Mouse (Mus musculus): ENCODE results near the gene Cenpp.

Cenpp gene

DNA sequence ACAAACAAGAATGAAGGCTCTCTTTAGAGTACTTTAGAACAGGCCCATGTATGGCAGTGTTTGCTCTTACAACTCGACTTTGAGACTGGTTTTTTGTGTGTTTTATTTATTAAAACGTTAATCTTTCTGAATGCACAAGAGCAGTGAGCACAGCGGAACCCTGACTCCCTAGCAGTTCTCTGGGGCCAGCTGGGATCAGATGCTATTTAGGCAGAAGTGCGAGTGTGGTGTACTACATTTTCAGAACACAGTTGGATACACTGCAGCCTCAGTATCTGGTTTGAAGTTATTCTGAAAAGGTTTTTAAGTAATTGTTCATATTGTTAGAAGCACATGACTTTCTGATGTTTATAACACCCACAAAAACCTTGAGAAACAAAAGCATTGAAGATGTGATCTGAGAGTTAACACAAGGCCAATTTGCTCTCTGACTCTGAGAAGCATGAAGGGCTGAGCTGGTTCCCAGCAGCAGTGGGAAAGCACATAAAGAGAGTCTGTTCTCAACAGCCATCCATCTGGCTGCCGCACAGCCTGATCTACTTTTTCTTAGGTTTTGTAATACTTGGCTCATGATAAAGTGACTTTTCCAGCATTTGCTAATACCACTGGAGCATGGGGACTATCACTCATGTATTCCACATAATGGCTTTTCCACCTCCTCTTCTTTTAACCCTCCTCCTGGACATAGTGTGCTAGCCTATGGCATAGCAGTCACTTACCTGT, 191.7 kb downstream of the Cenpp start:
- no peak for DNase-seq (ENCODE audit: low spot score in 2 of 2)

DNA sequence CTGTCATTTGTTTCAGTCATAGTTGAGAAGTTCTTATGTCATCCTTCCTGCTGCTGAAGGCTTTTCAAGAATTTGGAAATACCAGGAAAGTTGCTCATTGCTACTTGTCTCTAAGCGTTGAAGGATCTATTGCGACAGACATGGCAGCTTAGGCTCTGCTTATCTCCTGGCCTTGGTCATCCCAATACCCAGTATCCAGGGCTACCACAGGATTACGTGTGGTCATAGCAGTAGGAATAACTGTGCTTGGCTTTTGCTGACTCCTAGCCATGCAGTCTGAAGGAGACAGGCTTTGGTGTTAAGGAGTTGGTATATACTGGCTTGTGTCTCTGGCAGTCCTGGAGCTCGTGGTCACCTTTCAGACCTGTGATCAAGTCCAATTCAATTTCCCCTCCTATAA, 192.3 kb downstream of the Cenpp start:
- DNase-seq (ENCODE audit: low spot score in 2 of 2): no peak

DNA sequence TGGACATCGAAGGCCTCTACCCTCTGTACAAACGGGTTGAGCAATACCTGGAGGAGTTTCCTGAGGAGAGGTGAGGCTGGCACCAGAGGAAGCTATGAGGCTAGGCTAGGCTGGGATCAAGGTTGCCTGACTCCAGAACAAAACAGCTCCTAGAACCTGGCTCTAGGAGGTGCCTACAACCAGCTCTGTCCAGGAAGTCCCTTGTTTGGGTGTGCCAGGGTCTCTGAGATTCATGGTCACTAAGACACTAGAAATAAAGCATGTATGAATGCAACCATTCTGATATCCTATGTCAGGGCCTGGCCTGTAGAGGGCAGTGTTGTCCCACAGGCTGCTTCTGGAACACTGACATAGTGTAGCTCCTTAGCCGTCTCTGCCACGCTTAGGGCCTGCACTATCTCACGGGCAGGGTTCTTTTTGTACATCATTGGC, 203.3 kb downstream of the Cenpp start:
- peak; percentile 31 to 72 for DNase-seq (ENCODE audit: low spot score in 2 of 2)

DNA sequence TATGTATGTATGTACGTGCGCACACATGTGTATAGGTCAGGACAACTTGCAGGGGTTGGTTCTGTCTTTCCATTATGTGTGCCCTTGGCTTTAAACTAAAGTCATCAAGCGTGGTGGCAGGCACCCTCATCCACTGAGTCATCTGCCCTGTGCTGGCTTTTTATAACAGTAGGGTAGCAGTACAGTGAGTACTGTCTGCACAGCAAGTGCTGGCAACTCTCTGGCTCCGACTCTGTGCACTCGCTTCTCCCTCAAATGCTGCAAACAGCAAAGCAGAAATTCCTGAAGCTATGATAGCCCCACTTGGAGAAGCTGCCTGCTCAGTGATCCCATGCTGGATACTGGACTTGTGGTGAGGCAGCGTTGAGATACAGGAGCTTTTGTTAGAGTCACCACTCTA, 208.1 kb downstream of the Cenpp start:
- DNase-seq (ENCODE audit: low spot score in 2 of 2): no peak

DNA sequence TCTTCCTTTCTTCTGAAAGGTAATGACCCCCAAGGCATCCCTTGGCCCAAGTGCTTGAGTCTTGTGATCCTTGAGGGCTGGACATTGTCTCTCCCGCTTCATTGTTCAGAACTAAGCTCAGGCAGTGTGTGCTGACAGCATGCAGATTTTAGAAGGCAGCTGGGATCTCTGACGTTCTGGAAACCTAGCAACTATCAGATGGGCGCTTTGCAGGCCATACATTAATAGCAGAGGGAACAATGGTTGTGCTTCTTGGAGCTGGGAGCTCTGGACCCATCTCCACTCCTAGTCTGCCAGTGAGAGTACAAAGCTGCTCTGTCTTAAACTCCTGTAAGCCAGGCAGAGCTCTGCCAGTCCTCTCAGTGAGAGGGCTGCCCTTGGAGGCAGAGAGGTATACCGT, 216.4 kb downstream of the Cenpp start:
- no peak for DNase-seq (ENCODE audit: low spot score in 2 of 2)

DNA sequence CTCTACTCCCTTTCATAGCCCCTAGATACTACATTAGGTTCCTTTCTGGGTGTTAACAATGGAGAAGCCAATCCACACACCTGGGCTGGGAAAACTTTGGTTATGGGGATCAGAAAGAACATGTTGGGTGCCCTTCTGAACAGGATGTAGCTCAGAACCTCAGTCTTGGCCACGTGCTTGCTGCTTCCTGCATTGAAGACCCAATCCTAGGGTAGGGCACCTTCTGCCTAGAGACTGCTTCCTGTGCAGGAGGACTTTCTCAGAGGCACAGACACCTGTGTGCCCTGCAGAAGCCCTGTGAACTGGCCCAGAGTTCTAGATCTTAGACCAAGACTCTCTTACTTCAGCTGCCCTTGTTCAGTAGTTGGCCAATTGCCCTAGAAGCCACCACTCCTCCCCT, 216.8 kb downstream of the Cenpp start:
- DNase-seq (ENCODE audit: low spot score in 2 of 2): peak; percentile 11 to 17

DNA sequence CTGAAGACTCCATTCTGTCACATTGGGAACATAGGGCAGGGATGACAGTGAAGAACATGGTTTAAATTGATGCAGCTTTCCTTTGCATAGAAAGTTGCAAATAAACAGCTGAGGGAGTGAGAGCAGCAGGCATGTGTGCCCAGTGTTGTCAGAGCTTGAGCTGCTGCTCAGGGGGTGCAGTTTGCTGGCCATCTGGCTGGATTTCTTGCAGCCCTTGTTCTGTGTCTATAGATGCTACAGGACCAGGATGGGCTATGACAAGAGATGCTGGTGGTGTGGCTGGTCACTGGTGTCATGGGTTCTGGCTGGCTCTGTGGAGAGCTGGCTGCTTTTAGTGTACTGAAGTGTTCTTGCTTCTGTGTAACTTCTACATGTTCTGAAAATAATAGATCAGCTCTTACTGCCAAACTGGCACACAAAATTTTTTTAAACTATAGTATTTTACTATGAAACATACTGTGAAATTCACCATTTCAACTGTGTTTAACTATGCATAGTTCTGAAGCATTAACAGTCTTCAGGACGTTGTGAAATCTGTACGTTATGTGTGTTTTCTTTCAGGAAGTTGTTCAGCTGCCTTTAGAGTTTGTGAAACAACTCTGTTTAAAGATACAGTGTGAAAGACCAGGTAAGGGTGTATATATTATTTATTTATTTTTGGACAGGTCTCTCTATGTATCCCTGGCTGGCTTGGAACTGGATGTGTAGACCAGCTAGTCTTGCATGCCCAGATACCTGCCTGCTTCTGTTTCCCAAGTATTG, 219.1 kb downstream of the Cenpp start:
- DNase-seq (ENCODE audit: low spot score in 2 of 2): no peak

DNA sequence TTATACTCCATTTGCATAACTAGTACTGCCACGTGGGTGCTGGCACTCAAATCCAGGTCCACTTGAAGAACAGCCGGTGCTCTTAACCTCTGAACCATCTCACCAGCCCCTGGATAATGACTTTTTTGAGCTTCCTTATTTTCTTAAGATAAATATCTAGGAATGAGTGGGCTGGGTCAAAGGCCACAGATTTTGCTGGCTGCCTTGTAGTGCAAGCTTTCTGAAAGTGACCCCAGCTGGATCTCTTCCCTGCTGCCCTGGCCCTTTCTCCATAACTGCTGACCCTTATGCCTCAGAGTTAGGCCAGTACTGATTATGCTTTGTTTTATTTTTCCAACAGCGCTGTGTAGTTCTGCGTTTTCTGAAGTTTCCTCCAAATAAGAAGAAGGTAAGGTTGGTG, 222.1 kb downstream of the Cenpp start:
- DNase-seq (ENCODE audit: low spot score in 2 of 2): no peak

DNA sequence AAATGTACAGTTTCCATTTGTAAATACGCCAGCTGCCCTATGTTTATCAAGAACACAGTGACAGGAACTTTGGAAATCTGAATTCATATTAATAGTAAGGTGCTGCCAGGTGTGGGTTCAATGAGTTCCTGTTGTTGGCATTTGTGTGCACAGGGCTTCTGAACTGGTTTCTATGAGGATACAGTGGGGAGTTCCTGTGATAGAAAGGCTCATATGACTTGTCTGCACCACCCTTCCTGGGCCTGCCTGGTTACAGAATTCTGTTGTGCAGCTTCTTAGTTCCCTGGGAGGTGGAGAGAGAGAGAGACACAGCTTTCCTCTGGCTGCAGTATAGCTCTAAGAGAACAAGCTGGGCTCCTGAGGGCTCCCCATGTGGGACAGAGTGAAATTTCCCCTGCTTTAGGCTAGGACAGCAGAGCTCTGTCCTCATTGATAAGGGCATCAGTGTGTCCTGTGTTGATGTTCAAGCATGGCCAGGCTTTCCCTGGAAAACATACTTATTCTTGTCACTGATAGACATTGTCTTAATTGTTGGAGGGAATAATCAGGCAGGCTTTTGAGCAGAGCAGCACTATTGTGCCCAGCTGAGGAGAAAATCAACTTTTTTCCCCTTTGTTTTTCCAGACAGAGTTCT, 224.4 kb downstream of the Cenpp start:
- DNase-seq (ENCODE audit: low spot score in 2 of 2): no peak

DNA sequence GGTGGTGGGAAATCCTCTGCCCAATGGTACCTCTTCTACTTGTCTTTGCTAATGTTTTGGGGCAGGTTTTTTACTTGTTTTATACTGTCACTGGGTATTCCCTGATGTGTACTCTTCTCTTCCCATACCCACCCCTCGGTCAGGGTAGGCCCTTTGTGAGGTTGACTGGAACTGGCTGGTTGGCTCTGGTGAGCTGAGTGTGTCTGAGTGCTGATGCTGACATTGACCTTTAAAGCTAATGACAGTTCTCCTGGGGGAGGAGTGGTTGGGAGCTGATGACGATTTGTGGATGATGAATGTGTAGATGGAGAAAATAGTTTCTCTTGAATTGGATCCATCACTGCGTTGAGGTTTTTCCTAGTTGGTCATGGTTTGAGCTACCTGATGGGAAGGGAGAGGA, 225.8 kb downstream of the Cenpp start:
- no peak for DNase-seq (ENCODE audit: low spot score in 2 of 2)

DNA sequence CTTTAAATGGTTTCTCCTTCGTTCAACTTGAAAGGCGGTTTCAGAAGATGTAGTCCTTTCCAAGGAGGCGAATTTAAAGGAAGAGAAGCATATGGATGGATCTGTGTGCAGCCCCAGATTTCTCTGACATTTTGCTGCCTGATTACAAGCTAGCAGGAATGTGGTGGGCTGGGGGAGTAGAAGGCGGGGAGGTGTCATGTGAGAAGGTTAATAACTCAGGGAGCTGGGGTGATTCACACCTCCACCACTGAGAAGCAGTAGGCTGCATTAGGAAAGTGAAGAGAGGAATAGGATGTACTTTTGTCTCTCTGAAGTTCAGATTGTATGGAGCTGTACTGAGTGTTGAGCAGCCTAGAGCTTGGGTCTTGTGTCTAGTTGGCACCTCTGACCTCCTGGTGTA, 230.6 kb downstream of the Cenpp start:
- peak in 1 of 2 experiments; percentile 11 for DNase-seq (ENCODE audit: low spot score in 2 of 2)

DNA sequence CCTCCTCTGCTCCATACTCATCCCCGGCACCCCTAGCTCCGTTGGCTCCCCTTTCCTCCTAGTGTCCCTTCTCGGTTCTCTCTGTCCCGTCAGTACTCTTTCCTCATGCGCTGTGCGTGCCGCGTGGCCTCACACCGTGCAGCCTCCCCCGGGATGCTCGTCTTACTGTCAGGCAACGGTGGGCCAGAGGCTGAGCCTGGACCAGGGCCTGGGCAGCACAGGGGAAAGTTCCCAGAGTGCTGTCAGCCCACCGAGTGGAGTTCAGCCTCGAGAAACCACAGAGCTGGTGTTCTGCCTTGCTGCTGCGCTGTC, 231.0 kb downstream of the Cenpp start:
- DNase-seq (ENCODE audit: low spot score in 2 of 2): no peak

DNA sequence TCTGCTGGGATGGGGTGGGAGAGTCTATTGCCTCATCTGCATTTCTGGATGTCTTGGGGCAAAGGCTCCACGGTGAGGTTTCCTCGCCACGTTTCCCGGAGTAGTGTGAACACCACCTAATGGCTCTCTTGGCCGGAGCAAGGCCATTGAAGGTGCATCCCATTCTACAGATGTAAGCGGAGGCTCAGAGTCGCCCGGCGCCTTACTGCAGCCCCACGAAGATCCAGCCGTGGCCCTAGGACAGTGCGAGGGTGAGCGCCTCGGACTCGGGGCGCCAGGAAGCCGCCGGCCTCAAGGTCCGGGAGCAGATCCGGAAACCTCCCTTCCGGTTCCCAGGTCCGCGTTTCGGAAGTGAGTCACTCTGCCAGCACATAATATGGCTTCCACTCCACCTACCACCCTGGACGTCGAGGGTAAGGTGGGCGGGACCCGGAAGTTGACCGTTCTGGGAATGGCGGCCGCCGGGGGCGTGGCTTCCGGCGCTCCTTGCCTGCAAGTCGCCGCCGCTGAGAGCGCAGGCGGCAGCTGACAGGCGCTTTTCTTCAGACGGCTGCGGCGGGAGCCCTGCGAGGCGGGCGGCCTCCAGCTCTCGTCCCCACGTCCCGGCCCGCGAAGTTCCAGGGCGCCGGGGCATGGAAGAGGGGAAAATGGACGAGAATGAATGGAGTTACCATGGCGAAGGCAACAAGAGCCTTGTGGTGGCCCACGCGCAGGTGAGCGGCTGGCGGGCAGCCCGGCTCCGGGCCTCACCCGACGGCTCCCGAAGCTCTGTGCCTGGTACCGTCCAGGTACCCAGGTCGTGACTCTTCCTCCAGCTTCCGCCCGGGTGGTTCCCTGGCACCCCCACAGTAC, 231.6 kb downstream of the Cenpp start, which contains the start of gene Ippk:
Gene Ippk (plus strand): TSS at position 496 of the 852 bp plus-strand sequence.
- peak; percentile 97 to 98 for DNase-seq (ENCODE audit: low spot score in 2 of 2)

All from thymus, postnatal 10 days (tissue).